Mouse (Mus musculus) telencephalon, adult 2 months (tissue): Measurements from ENCODE around the gene Il6st.

Experiments
- DNase-seq: peaks from one replicate; pipeline ENCODE4 v3.0.0-alpha.2; 2011; ENCODE audit warnings: low read depth, low spot score

Il6st gene

GRCm38 (mm10) chr13:112482525-112482924 is 18.7 kb downstream of the Il6st start:
- DNase-seq: no peak

GRCm38 (mm10) chr13:112483015-112483414 is 19.1 kb downstream of the Il6st start:
- no peak for DNase-seq

GRCm38 (mm10) chr13:112486236-112486635 is 22.4 kb downstream of the Il6st start:
- no peak for DNase-seq

- no peak for DNase-seq
These were observed 22.8 kb downstream of the Il6st start for GRCm38 (mm10) chr13:112486676-112487075.

- DNase-seq: no peak
These were observed 26.2 kb downstream of the Il6st start for GRCm38 (mm10) chr13:112490036-112490435.

GRCm38 (mm10) chr13:112491636-112492284 is 27.9 kb downstream of the Il6st start:
- DNase-seq: no peak

GRCm38 (mm10) chr13:112492285-112492678 is 28.4 kb downstream of the Il6st start:
- DNase-seq: no peak

GRCm38 (mm10) chr13:112494590-112494989 is 30.7 kb downstream of the Il6st start:
- DNase-seq: no peak

- no peak for DNase-seq
These were observed 36.2 kb downstream of the Il6st start for GRCm38 (mm10) chr13:112500027-112500426.

- DNase-seq: no peak
These were observed 36.6 kb downstream of the Il6st start for GRCm38 (mm10) chr13:112500466-112500865.

GRCm38 (mm10) chr13:112503846-112504245 is 40.0 kb downstream of the Il6st start:
- DNase-seq: no peak

GRCm38 (mm10) chr13:112505436-112505835 is 41.6 kb downstream of the Il6st start:
- no peak for DNase-seq

- no peak for DNase-seq
These were observed 42.9 kb downstream of the Il6st start for GRCm38 (mm10) chr13:112506766-112507165.

GRCm38 (mm10) chr13:112507691-112508090 is 43.8 kb downstream of the Il6st start:
- no peak for DNase-seq

- no peak for DNase-seq
These were observed 44.6 kb downstream of the Il6st start for GRCm38 (mm10) chr13:112508487-112508886.

GRCm38 (mm10) chr13:112509465-112509864 is 45.6 kb downstream of the Il6st start:
- peak; percentile 51 for DNase-seq

GRCm38 (mm10) chr13:112510437-112511212 is 46.8 kb downstream of the Il6st start:
- DNase-seq: no peak

- no peak for DNase-seq
These were observed 47.4 kb downstream of the Il6st start for GRCm38 (mm10) chr13:112511261-112511660.

GRCm38 (mm10) chr13:112511810-112512209 is 47.9 kb downstream of the Il6st start:
- DNase-seq: no peak

GRCm38 (mm10) chr13:112512824-112513223 is 49.0 kb downstream of the Il6st start:
- DNase-seq: no peak

GRCm38 (mm10) chr13:112514546-112514945 is 50.7 kb downstream of the Il6st start:
- no peak for DNase-seq

- no peak for DNase-seq
These were observed 58.4 kb downstream of the Il6st start for GRCm38 (mm10) chr13:112522261-112522660.

- DNase-seq: no peak
These were observed 59.0 kb downstream of the Il6st start for GRCm38 (mm10) chr13:112522896-112523295.
